Mouse (Mus musculus) forebrain, embryonic 11.5 days (tissue): ENCODE data around the gene Gm13023. TPM values are rescaled to one million over a fixed set of nuclear protein-coding genes. Genes with fewer than 3 reads are reported as not detected.
"Not testable (repeated sequence)": the region's sequence is repeated elsewhere in the genome, so short reads cannot be mapped to it uniquely, and the experiment has no call there.

Experiments used
- ATAC-seq: fragments of 200-750 bp; cut with Nextera tagmentation; replicated peaks from 2 replicates; pipeline ENCODE4 v1.8.0; 2017; ENCODE audit warnings: moderate TSS enrichment; ENCODE audit not compliant: low FRiP score
- DNase-seq: peaks from one replicate; pipeline ENCODE4 v3.0.0-alpha.2; 2017; ENCODE audit warnings: low spot score
- H3K27ac ChIP-seq: fragments of 300-500 bp; sonication (generic); 2 replicates; pipeline ENCODE4 v1.5.1; 2014; ENCODE audit warnings: low read depth, low read length
- H3K27me3 ChIP-seq: fragments of 300-500 bp; sonication (generic); 2 replicates; pipeline ENCODE4 v1.6.1; 2014; ENCODE audit warnings: mild to moderate bottlenecking, low read length, mixed read lengths; ENCODE audit not compliant: control insufficient read depth, insufficient read depth
- H3K36me3 ChIP-seq: fragments of 300-500 bp; sonication (generic); 2 replicates; pipeline ENCODE4 v1.6.1; 2014; ENCODE audit warnings: mild to moderate bottlenecking, low read length, moderate library complexity, mixed read lengths; ENCODE audit not compliant: control insufficient read depth, insufficient read depth
- H3K4me1 ChIP-seq: fragments of 300-500 bp; sonication (generic); replicated peaks from 2 replicates; pipeline ENCODE4 v1.6.1; 2014; ENCODE audit warnings: low read length, mixed read lengths; ENCODE audit not compliant: control insufficient read depth, insufficient read depth
- H3K4me2 ChIP-seq: fragments of 300-500 bp; sonication (generic); 2 replicates; pipeline ENCODE4 v1.6.1; 2014; ENCODE audit warnings: low read depth, mild to moderate bottlenecking, low read length, moderate library complexity, mixed read lengths; ENCODE audit not compliant: severe bottlenecking
- H3K4me3 ChIP-seq: fragments of 300-500 bp; sonication (generic); 2 replicates; pipeline ENCODE4 v1.5.1; 2014; ENCODE audit warnings: low read depth, low read length
- H3K9ac ChIP-seq: fragments of 300-500 bp; sonication (generic); 2 replicates; pipeline ENCODE4 v1.6.1; 2014; ENCODE audit warnings: low read length
- H3K9me3 ChIP-seq: fragments of 300-500 bp; sonication (generic); 2 replicates; pipeline ENCODE4 v1.6.1; 2016; ENCODE audit warnings: low read length, mixed read lengths; ENCODE audit not compliant: control insufficient read depth
- WGBS: fragments of 180-500 bp; shearing (Covaris S2); extraction: QIAGEN DNeasy Blood & Tissue Kit; methylation state at CpG from one replicate; pipeline ENCODE4 v1.1.7; 2014; 5-methylcytosine and 5-hydroxymethylcytosine counted together
- polyA plus RNA-seq: library from polyadenylated mRNA; unstranded; fragments of >200 nt; fragmentation: Nextera tagmentation; extraction: Ambion mirVana; gene quantifications from 2 replicates; pipeline ENCODE4 v1.2.1, GENCODE M21; 2014

The Gm13023 gene
- not detected in 2 replicates for polyA plus RNA-seq

DNA sequence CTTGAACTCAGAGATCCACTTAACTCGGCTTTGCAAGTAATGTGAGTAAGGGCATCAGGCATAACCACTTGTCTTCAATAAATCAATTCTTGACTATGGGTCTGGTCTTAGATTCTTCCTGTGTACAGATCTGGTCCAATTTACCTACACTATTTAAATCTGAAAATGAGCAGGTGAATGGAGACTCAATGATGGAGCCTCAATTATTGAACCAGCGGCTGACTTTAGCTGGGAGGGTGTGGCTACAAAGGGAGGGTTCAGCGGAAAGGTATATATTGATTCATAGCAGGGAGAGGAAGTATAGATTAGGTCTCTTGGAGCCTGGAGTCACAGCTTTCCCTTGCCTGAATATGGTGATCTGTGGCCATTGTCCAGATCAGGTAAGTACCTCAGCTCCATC, at the start of gene Gm13023:
Gene Gm13023, plus strand, starts transcription at position 301 of the 400 bp plus-strand sequence.
- DNase-seq, H3K4me3 ChIP-seq, H3K27me3 ChIP-seq, H3K9ac ChIP-seq, ATAC-seq, H3K27ac ChIP-seq, H3K36me3 ChIP-seq, H3K9me3 ChIP-seq, H3K4me1 ChIP-seq, H3K4me2 ChIP-seq: not testable (repeated sequence)
- WGBS, result 88% methylated on average over 3 of the region's 3 CpGs

DNA sequence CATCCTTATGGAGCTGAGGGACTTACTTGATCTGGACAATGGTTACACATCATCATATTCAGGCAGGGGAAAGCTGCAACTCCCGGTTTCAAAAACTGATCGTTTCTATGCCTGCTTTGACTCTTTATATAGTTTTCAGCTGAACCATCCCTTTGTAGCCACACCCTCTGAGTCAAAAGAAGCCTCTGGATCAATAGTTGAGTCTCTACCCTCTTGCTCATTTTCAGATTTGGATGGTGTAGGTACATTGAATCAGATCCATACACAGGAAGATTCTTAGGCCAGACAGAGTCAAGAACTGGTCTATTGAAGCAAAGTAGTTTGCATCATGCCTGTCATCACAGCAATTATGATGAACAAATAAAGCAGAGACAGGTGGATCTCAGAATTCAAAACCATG, 26.8 kb downstream of the Gm13023 start, which contains the start of gene Gm13084:
Gene Gm13084, minus strand, starts transcription at position 101 of the 400 bp plus-strand sequence.
- H3K27me3 ChIP-seq, result no peaks in the 10 kb centered on the region
- H3K4me3 ChIP-seq, result no peak within 1 kb of the TSS
- ATAC-seq (no peak), DNase-seq (no peak)
- no peaks in the 10 kb centered on the region for H3K4me1 ChIP-seq
- no peaks in the 10 kb centered on the region; the same call in 1 of the 2 replicates for H3K9me3 ChIP-seq
- H3K9ac ChIP-seq, result no peak within 1 kb of the TSS
- H3K4me2 ChIP-seq, result no peak within 1 kb of the TSS
- no peaks in the 10 kb centered on the region for H3K36me3 ChIP-seq
- no peak within 1 kb of the TSS for H3K27ac ChIP-seq
- 73% methylated on average over 2 of the region's 2 CpGs for whole genome bisulfite sequencing

Other genes starting within 250 kb of the Gm13023 start
- not detected in 2 replicates for gene BC080695, start 237.7 kb upstream of the Gm13023 start, polyA plus RNA-seq
- gene Gm13057, start 237.6 kb upstream of the Gm13023 start, polyA plus RNA-seq, result not detected in 2 replicates
- not detected in 2 replicates for gene Gm13083, start 174.3 kb upstream of the Gm13023 start, polyA plus RNA-seq
- not detected in 2 replicates for gene Gm13088, start 132.1 kb upstream of the Gm13023 start, polyA plus RNA-seq
- not detected in 2 replicates for gene Gm13089, start 86.6 kb upstream of the Gm13023 start, polyA plus RNA-seq
- gene Gm13078, start 69.9 kb upstream of the Gm13023 start, polyA plus RNA-seq, result not detected in 2 replicates
- gene Gm13084, start 26.7 kb downstream of the Gm13023 start, polyA plus RNA-seq, result not detected in 2 replicates
- gene Gm13103, start 57.1 kb downstream of the Gm13023 start, polyA plus RNA-seq, result not detected in 2 replicates
- gene Pramef6, start 111.0 kb downstream of the Gm13023 start, polyA plus RNA-seq, result not detected in 2 replicates
- not detected in 2 replicates for gene Pramef25, start 161.7 kb downstream of the Gm13023 start, polyA plus RNA-seq
- not detected in 2 replicates for gene Gm13101, start 177.6 kb downstream of the Gm13023 start, polyA plus RNA-seq
- not detected in 2 replicates for gene Pramef17, start 205.0 kb downstream of the Gm13023 start, polyA plus RNA-seq